Mouse (Mus musculus): ENCODE results near the gene Fam110a. TPM values are rescaled to one million over a fixed set of nuclear protein-coding genes. Genes with fewer than 3 reads are reported as not detected.

Fam110a gene
- polyA plus RNA-seq, 1 experiment: 8.9 TPM

GRCm38 (mm10) chr2:151956500-151957137 lies 23.4 kb downstream of the Fam110a start:
- no peaks in the 10 kb centered on the region for H3K4me1 ChIP-seq (ENCODE audit: control insufficient read depth, insufficient read depth, low read length)
- no peak overlapping the region for H3K27ac ChIP-seq (ENCODE audit: insufficient read depth, low read length)
- WGBS: 51% methylated on average over 4 of the region's 4 CpGs
- H3K4me3 ChIP-seq (replicated peaks; ENCODE audit: insufficient read depth, low read depth, low read length): no peak overlapping the region
- no peaks in the 10 kb centered on the region for H3K27me3 ChIP-seq (ENCODE audit: control insufficient read depth, insufficient read depth, low read length)
- no peak for TF ChIP-seq POLR2A (IDR thresholded peaks at IDR 0.05; ENCODE audit: borderline replicate concordance, insufficient read depth, low read length)
- no peak for TF ChIP-seq CTCF (IDR thresholded peaks at IDR 0.05; ENCODE audit: borderline replicate concordance, insufficient read depth, low read depth, low read length)
- DNase-seq: no peak

DNA sequence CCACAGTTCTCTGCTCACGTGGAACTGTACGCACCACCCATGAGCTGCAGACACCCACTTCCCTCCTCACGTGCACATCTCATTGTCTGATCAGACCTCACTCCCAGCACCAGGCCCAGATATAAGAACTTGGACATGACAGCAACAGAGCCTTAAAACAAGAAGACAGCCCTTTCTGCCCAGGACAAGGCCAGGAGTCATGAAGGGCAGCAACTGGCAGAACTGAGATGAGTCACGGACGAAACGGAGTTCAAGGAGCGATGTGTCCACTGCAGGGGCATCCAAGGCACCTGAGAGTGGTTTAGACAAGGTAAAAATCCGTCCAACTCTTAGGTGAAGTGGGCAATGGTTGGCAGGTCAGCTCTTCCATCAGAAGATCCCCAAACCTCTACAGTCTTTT lies 26.4 kb downstream of the Fam110a start:
- no peak for TF ChIP-seq CTCF (IDR thresholded peaks at IDR 0.05; ENCODE audit: borderline replicate concordance, insufficient read depth, low read depth, low read length)
- no peak for TF ChIP-seq POLR2A (IDR thresholded peaks at IDR 0.05; ENCODE audit: borderline replicate concordance, insufficient read depth, low read length)
- no peak for DNase-seq
- no peak overlapping the region for H3K27ac ChIP-seq (ENCODE audit: insufficient read depth, low read length)
- no peaks in the 10 kb centered on the region; the same call in 1 of the 2 replicates for H3K27me3 ChIP-seq (ENCODE audit: control insufficient read depth, insufficient read depth, low read length)
- 88% methylated on average over 8 of the region's 8 CpGs for WGBS
- H3K4me3 ChIP-seq (replicated peaks; ENCODE audit: insufficient read depth, low read depth, low read length): no peak overlapping the region
- H3K4me1 ChIP-seq (ENCODE audit: control insufficient read depth, insufficient read depth, low read length): no peaks in the 10 kb centered on the region

DNA sequence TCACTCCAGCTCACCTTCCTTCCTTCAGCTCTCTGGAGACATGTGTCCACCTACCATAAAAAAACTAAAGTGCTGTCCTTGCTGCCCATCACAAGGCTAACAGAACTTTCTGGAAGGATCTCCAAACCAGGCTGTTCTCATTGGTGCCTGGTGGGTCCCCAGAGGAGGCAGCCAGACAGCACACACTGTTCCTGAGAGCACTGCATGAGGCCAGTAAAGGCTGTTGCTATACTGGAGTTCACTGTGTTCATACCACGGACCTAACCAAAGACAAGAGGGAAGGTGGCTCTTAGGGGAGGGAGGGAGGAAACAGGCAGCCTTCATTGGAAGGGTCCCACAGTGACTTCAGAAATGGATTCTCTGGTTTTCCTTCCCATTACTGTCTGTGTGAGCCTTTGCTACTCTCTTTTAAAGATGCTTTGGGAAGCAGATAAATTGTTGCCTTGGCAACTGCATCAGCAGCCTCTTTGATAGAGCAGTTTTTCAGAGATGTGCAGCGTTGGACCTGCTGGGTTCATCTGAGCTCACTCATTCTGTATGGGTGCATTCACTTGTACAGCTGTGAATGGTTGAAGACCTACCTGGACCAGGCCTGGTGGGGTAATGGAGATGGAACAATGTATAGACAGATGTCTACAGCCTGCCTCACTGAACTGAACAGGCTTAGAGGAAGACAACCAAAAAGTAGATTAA lies 30.8 kb downstream of the Fam110a start:
- Histone ChIP-seq H3K4me3 (replicated peaks; ENCODE audit: insufficient read depth, low read depth, low read length) (no peak overlapping the region), H3K4me1 (ENCODE audit: control insufficient read depth, insufficient read depth, low read length) (no peaks in the 10 kb centered on the region), H3K27me3 (ENCODE audit: control insufficient read depth, insufficient read depth, low read length) (no peaks in the 10 kb centered on the region; the same call in 1 of the 2 replicates), H3K27ac (ENCODE audit: insufficient read depth, low read length) (no peak overlapping the region)
- no peak for DNase-seq
- WGBS: 51% methylated on average over 2 of the region's 2 CpGs
- no peak for TF ChIP-seq POLR2A (IDR thresholded peaks at IDR 0.05; ENCODE audit: borderline replicate concordance, insufficient read depth, low read length)
- TF ChIP-seq CTCF (IDR thresholded peaks at IDR 0.05; ENCODE audit: borderline replicate concordance, insufficient read depth, low read depth, low read length): no peak

GRCm38 (mm10) chr2:151948311-151948710 lies 31.7 kb downstream of the Fam110a start:
- TF ChIP-seq CTCF (IDR thresholded peaks at IDR 0.05; ENCODE audit: borderline replicate concordance, insufficient read depth, low read depth, low read length) (no peak), POLR2A (IDR thresholded peaks at IDR 0.05; ENCODE audit: borderline replicate concordance, insufficient read depth, low read length) (no peak)
- no peak for DNase-seq
- Histone ChIP-seq H3K4me3 (replicated peaks; ENCODE audit: insufficient read depth, low read depth, low read length) (no peak overlapping the region), H3K4me1 (ENCODE audit: control insufficient read depth, insufficient read depth, low read length) (no peaks in the 10 kb centered on the region), H3K27me3 (ENCODE audit: control insufficient read depth, insufficient read depth, low read length) (no peaks in the 10 kb centered on the region; the same call in 1 of the 2 replicates), H3K27ac (ENCODE audit: insufficient read depth, low read length) (no peak overlapping the region)
- WGBS: 30% methylated on average over 7 of the region's 7 CpGs

GRCm38 (mm10) chr2:151947617-151948016 lies 32.4 kb downstream of the Fam110a start:
- 95% methylated on average over 2 of the region's 2 CpGs for WGBS
- H3K27me3 ChIP-seq (ENCODE audit: control insufficient read depth, insufficient read depth, low read length): no peaks in the 10 kb centered on the region; the same call in 1 of the 2 replicates
- no peak overlapping the region for H3K27ac ChIP-seq (ENCODE audit: insufficient read depth, low read length)
- DNase-seq: no peak
- no peaks in the 10 kb centered on the region for H3K4me1 ChIP-seq (ENCODE audit: control insufficient read depth, insufficient read depth, low read length)
- no peak overlapping the region for H3K4me3 ChIP-seq (replicated peaks; ENCODE audit: insufficient read depth, low read depth, low read length)
- TF ChIP-seq POLR2A (IDR thresholded peaks at IDR 0.05; ENCODE audit: borderline replicate concordance, insufficient read depth, low read length) (no peak), CTCF (IDR thresholded peaks at IDR 0.05; ENCODE audit: borderline replicate concordance, insufficient read depth, low read depth, low read length) (no peak)

GRCm38 (mm10) chr2:151944106-151944505 lies 35.9 kb downstream of the Fam110a start:
- no peak overlapping the region for H3K27ac ChIP-seq (ENCODE audit: insufficient read depth, low read length)
- no peak overlapping the region for H3K4me3 ChIP-seq (replicated peaks; ENCODE audit: insufficient read depth, low read depth, low read length)
- H3K4me1 ChIP-seq (ENCODE audit: control insufficient read depth, insufficient read depth, low read length): no peaks in the 10 kb centered on the region
- WGBS: 64% methylated on average over 2 of the region's 2 CpGs
- no peak for DNase-seq
- TF ChIP-seq CTCF (IDR thresholded peaks at IDR 0.05; ENCODE audit: borderline replicate concordance, insufficient read depth, low read depth, low read length) (no peak), POLR2A (IDR thresholded peaks at IDR 0.05; ENCODE audit: borderline replicate concordance, insufficient read depth, low read length) (no peak)
- H3K27me3 ChIP-seq (ENCODE audit: control insufficient read depth, insufficient read depth, low read length): no peaks in the 10 kb centered on the region; the same call in 1 of the 2 replicates

GRCm38 (mm10) chr2:151941269-151941668 lies 38.8 kb downstream of the Fam110a start:
- 81% methylated on average over 2 of the region's 2 CpGs for WGBS
- no peak overlapping the region for H3K4me3 ChIP-seq (replicated peaks; ENCODE audit: insufficient read depth, low read depth, low read length)
- H3K27ac ChIP-seq (ENCODE audit: insufficient read depth, low read length): no peak overlapping the region
- DNase-seq: peak in 1 of 2 experiments; percentile 30
- no peaks in the 10 kb centered on the region for H3K27me3 ChIP-seq (ENCODE audit: control insufficient read depth, insufficient read depth, low read length)
- TF ChIP-seq CTCF (IDR thresholded peaks at IDR 0.05; ENCODE audit: borderline replicate concordance, insufficient read depth, low read depth, low read length) (peak; percentile 64), POLR2A (IDR thresholded peaks at IDR 0.05; ENCODE audit: borderline replicate concordance, insufficient read depth, low read length) (no peak)
- H3K4me1 ChIP-seq (ENCODE audit: control insufficient read depth, insufficient read depth, low read length): peaks cover 8% of the 10 kb centered on the region; the same call in 1 of the 2 replicates

Measured in cerebellum, adult 2 months (tissue).